Mouse (Mus musculus) heart, embryonic 13.5 days (tissue): ENCODE measurements around the gene Gja6. TPM values are rescaled to one million over a fixed set of nuclear protein-coding genes. Genes with fewer than 3 reads are reported as not detected.

Source experiments
- ATAC-seq: fragments of 200-750 bp; cut with Nextera tagmentation; 2 replicates; pipeline ENCODE4 v1.8.0; 2017; ENCODE audit warnings: moderate TSS enrichment; ENCODE audit not compliant: insufficient number of reproducible peaks, low FRiP score, low TSS enrichment; ENCODE audit errors: extremely low read depth
- H3K27ac ChIP-seq: fragments of 300-500 bp; sonication (generic); replicated peaks from 2 replicates; pipeline ENCODE4 v1.5.1; 2015; ENCODE audit warnings: moderate library complexity, mild to moderate bottlenecking, inconsistent platforms
- H3K27me3 ChIP-seq: fragments of 300-500 bp; sonication (generic); replicated peaks from 2 replicates; pipeline ENCODE4 v1.6.1; 2015; ENCODE audit warnings: mild to moderate bottlenecking, inconsistent platforms
- H3K36me3 ChIP-seq: fragments of 300-500 bp; sonication (generic); 2 replicates; pipeline ENCODE4 v1.6.1; 2015; ENCODE audit warnings: mild to moderate bottlenecking, inconsistent platforms
- H3K4me1 ChIP-seq: fragments of 300-500 bp; sonication (generic); 2 replicates; pipeline ENCODE4 v1.6.1; 2015; ENCODE audit warnings: inconsistent platforms
- H3K4me2 ChIP-seq: fragments of 300-500 bp; sonication (generic); 2 replicates; pipeline ENCODE4 v1.6.1; 2015; ENCODE audit warnings: inconsistent platforms, mild to moderate bottlenecking, moderate library complexity
- H3K4me3 ChIP-seq: fragments of 300-500 bp; sonication (generic); 2 replicates; pipeline ENCODE4 v1.5.1; 2015; ENCODE audit warnings: moderate library complexity, mild to moderate bottlenecking, inconsistent platforms
- H3K9ac ChIP-seq: fragments of 300-500 bp; sonication (generic); 2 replicates; pipeline ENCODE4 v1.6.1; 2015; ENCODE audit warnings: inconsistent platforms, mild to moderate bottlenecking, moderate library complexity
- H3K9me3 ChIP-seq: fragments of 300-500 bp; sonication (generic); 2 replicates; pipeline ENCODE4 v1.6.1; 2016; ENCODE audit warnings: inconsistent platforms
- WGBS: fragments of 180-500 bp; shearing (Covaris S2); methylation state at CpG from one replicate; pipeline ENCODE4 v1.1.7; 2015; ENCODE audit warnings: mixed read lengths; 5-methylcytosine and 5-hydroxymethylcytosine counted together
- polyA plus RNA-seq: library from polyadenylated mRNA; unstranded; fragments of >200 nt; fragmentation: Nextera tagmentation; extraction: Ambion mirVana; gene quantifications from 2 replicates; pipeline ENCODE4 v1.2.1, GENCODE M21; 2015

Gja6 gene
- 0.07 TPM in 1 of 2 replicates, not detected in the other for polyA plus RNA-seq

GRCm38 (mm10) chrX:160906952-160907351, at the start of gene Gja6:
Gja6 (minus strand) TSS chrX:160907052.
- Histone ChIP-seq H3K4me3 (no peak within 1 kb of the TSS), H3K9me3 (no peaks in the 10 kb centered on the region), H3K27me3 (peaks cover 6% of the 10 kb centered on the region; the same call in 1 of the 2 replicates), H3K27ac (no peak within 1 kb of the TSS), H3K9ac (no peak within 1 kb of the TSS), H3K4me1 (peaks cover 4% of the 10 kb centered on the region; the same call in 1 of the 2 replicates), H3K36me3 (no peaks in the 10 kb centered on the region), H3K4me2 (no peak within 1 kb of the TSS)
- no peak for ATAC-seq
- WGBS, result 49% methylated on average over 4 of the region's 4 CpGs

DNA sequence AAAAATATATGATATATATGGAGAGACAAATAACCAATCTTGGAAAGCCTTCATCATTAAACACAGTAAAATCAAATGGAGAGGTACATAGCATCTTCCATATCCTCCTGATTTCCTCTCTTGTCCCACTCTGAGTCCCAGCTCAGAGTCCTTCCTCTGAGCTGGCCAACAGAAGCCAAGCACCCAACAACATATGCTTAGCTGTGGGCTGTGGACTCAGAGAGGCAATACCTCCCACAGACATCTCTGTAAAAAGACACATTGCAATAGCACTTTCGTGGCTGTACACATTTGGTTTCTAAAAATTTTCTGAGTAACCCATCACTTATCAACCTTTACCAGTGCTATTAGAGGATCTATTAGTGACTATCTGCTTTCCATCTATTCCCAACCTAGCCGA, 42.7 kb upstream of the Gja6 start:
- Histone ChIP-seq H3K27me3 (no peaks in the 10 kb centered on the region), H3K4me2 (no peak overlapping the region), H3K9me3 (no peaks in the 10 kb centered on the region), H3K27ac (no peak overlapping the region), H3K4me3 (no peak overlapping the region), H3K9ac (no peak overlapping the region), H3K4me1 (no peaks in the 10 kb centered on the region), H3K36me3 (no peaks in the 10 kb centered on the region)
- ATAC-seq, result no peak
- 75% methylated on average over 2 of the region's 2 CpGs for WGBS

DNA sequence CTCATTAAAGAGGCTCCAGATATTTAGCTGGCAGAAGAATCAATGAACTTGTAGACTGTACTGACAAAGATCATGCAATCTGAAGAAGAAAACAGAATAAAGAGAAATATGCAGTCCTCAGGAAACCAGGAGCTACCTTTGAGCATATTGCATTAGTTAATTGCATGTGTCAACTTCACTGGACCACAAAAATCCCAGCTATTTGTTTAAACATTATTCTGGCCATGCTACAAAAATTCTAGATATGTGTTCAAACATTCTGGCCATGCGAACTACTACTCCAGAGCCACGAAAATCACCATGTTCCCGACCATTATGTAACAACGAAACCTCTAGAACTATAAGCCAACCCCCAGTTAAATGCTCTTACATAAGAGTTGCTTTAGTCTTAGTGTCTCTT, 37.9 kb upstream of the Gja6 start:
- H3K4me1 ChIP-seq, result no peaks in the 10 kb centered on the region
- WGBS, result 71% methylated on average over 4 of the region's 4 CpGs
- no peak for ATAC-seq

DNA sequence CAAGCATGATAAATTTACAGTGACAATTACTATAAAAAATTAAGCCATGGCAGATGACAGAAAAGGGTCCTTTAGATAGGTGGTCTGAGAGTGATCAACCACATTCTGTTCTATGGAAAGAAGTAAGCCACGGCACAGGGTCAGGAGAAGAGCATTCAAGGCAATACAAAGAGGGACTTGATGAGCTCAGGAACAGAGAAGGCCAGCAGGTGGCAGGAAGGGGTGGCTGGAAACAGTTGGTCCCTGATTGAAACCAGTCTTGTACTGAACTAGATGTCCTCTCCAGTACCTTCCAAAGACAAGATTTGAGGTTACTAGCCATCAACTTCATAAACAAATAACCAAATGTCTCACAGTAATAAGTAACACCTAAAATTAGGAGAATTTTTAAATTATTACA, 28.7 kb upstream of the Gja6 start:
- no peaks in the 10 kb centered on the region; the same call in 1 of the 2 replicates for H3K27me3 ChIP-seq
- H3K4me1 ChIP-seq, result no peaks in the 10 kb centered on the region
- WGBS, result 46% methylated on average over 1 of the region's 1 CpGs
- 0 out of 2 replicates have a peak, but pooled peaks cover 2% of the 10 kb centered on the region for H3K36me3 ChIP-seq
- no peak for ATAC-seq
- no peak overlapping the region for H3K9ac ChIP-seq
- H3K4me3 ChIP-seq, result no peak overlapping the region
- no peaks in the 10 kb centered on the region for H3K9me3 ChIP-seq
- no peak overlapping the region for H3K27ac ChIP-seq
- H3K4me2 ChIP-seq, result no peak overlapping the region

More for the DNA sequence above, 37.9 kb upstream of the Gja6 start:
- Histone ChIP-seq H3K9me3 (no peaks in the 10 kb centered on the region), H3K27me3 (no peaks in the 10 kb centered on the region), H3K4me2 (no peak overlapping the region), H3K36me3 (no peaks in the 10 kb centered on the region), H3K4me3 (no peak overlapping the region), H3K9ac (no peak overlapping the region), H3K27ac (no peak overlapping the region)

- H3K4me1 ChIP-seq, result no peaks in the 10 kb centered on the region
- no peak overlapping the region for H3K4me2 ChIP-seq
- no peaks in the 10 kb centered on the region for H3K9me3 ChIP-seq
- no peak overlapping the region for H3K27ac ChIP-seq
- ATAC-seq, result no peak
- peaks cover 8% of the 10 kb centered on the region; the same call in 1 of the 2 replicates for H3K36me3 ChIP-seq
- H3K4me3 ChIP-seq, result no peak overlapping the region
- H3K27me3 ChIP-seq, result no peaks in the 10 kb centered on the region; the same call in 1 of the 2 replicates
- no peak overlapping the region for H3K9ac ChIP-seq
Observed at GRCm38 (mm10) chrX:160930656-160931055, 23.8 kb upstream of the Gja6 start.

- Histone ChIP-seq H3K4me2 (no peak overlapping the region), H3K4me3 (no peak overlapping the region), H3K4me1 (no peaks in the 10 kb centered on the region), H3K9me3 (no peaks in the 10 kb centered on the region), H3K27me3 (no peaks in the 10 kb centered on the region), H3K27ac (no peak overlapping the region), H3K9ac (no peak overlapping the region), H3K36me3 (peaks cover 8% of the 10 kb centered on the region; the same call in 1 of the 2 replicates)
- no peak for ATAC-seq
- 69% methylated on average over 1 of the region's 1 CpGs for WGBS
Observed at GRCm38 (mm10) chrX:160928870-160929269, 22.0 kb upstream of the Gja6 start.

DNA sequence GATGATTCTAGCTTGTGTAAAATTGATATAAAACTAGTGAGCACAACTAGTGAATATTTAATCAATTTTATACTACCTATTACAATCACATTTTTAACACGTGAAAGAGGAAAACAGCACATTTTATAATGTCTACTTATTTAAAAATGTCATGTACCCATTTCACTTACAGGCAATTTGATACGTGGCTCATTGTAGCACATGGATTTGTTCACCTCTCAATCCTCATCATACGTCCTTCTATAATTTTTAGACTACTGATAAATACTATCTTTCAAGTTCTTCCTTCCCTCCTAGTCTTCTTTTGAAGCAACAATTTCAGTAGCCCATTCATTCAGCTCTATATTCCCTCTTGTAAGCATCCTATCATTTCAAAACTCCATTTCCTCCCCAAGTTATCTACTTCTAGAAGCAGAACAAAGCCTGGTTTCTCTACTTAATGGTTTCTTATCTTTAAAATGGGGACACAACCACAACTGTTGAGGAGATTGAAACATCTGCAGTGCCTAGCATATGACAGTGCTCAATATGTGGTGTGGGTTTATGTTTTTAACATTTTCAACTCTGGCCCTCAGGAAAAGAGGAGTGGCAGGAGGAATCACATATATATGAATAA, 12.3 kb upstream of the Gja6 start:
- H3K9me3 ChIP-seq, result no peaks in the 10 kb centered on the region
- 76% methylated on average over 3 of the region's 3 CpGs for WGBS
- no peak overlapping the region for H3K4me2 ChIP-seq
- ATAC-seq, result no peak
- no peak overlapping the region for H3K4me3 ChIP-seq
- H3K4me1 ChIP-seq, result no peaks in the 10 kb centered on the region
- no peaks in the 10 kb centered on the region for H3K36me3 ChIP-seq
- no peak overlapping the region for H3K9ac ChIP-seq
- H3K27ac ChIP-seq, result no peak overlapping the region
- no peaks in the 10 kb centered on the region for H3K27me3 ChIP-seq

DNA sequence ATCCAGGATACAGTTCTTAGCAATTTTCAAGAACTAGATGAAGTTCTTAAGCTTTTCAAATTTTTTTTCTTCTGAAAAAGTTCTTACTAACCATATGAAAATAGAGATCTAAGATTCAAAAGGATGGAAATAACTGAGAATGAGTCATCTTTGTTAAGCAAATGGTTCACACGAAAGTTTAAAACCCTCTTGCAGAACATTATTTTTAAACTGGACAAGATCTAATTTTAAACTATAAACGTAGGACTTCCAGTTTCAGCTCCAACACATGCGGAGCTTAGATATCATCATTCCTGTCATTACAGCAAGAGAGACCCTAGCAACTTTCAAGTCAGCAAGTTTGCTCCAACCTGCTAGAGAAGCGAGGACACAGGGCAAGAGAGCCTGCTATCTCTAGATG, 375 bp downstream of the Gja6 start:
- peaks cover 6% of the 10 kb centered on the region; the same call in 1 of the 2 replicates for H3K27me3 ChIP-seq
- H3K36me3 ChIP-seq, result no peaks in the 10 kb centered on the region
- H3K9ac ChIP-seq, result no peak overlapping the region
- no peak overlapping the region for H3K4me2 ChIP-seq
- H3K4me3 ChIP-seq, result no peak overlapping the region
- peaks cover 4% of the 10 kb centered on the region; the same call in 1 of the 2 replicates for H3K4me1 ChIP-seq
- no peak overlapping the region for H3K27ac ChIP-seq
- H3K9me3 ChIP-seq, result no peaks in the 10 kb centered on the region
- 49% methylated on average over 4 of the region's 4 CpGs for WGBS
- no peak for ATAC-seq

DNA sequence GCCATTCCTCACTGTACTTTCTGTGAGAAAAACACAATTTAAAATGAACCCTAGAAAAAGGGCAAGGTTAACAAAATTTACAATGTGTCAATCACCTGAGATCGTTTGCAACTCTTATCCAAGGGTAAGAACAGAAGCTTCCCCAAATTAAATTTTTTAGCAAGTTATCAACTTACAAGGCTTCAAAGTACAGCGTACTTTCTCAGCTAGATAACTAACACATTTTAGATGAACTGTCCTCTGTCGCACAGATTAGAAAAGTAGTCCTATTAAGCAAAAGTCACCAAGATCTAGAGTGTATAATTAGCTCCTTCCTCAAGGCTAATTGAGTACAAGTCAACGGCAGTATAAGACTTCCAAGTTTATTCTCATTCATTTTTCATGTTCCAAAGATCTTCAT, 939 bp downstream of the Gja6 start:
- 63% methylated on average over 4 of the region's 4 CpGs for WGBS
- H3K9me3 ChIP-seq, result no peaks in the 10 kb centered on the region
- peaks cover 4% of the 10 kb centered on the region; the same call in 1 of the 2 replicates for H3K4me1 ChIP-seq
- H3K4me3 ChIP-seq, result no peak overlapping the region
- H3K36me3 ChIP-seq, result no peaks in the 10 kb centered on the region
- no peak for ATAC-seq
- no peak overlapping the region for H3K9ac ChIP-seq
- no peak overlapping the region for H3K27ac ChIP-seq
- H3K27me3 ChIP-seq, result peaks cover 6% of the 10 kb centered on the region; the same call in 1 of the 2 replicates
- H3K4me2 ChIP-seq, result no peak overlapping the region

DNA sequence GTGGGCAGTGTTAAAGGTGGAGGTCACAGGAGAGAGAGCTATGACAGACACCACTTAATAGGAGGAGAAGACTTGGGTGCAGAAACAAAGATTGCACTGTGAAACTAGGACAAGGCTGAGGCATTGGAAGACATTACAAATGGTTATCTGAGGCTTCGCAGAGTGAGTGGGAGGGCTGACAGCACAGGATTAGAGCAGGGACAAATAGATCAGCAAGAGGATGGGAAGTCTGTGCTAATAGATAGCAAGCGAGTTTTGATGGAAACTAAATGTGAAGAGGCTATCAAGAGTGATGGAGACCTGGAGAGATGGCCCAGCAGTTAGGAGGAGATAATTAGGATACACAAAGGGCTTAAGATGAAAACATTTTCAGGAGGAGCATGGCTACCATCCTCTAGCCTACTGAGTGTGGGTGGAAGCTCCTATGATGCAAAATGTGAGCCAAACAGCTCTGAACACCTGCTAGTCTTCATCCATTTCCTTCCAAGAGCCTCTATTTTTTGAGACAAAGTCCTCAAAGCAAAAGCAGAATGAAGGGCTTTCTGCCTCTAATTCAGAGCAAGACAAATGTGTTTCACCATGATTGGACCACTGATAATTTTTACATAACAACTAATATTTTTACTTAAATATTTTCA, 1.7 kb downstream of the Gja6 start:
- 35% methylated on average over 2 of the region's 2 CpGs for WGBS
- no peak overlapping the region for H3K27ac ChIP-seq
- no peaks in the 10 kb centered on the region for H3K36me3 ChIP-seq
- peaks cover 9% of the 10 kb centered on the region; the same call in 1 of the 2 replicates for H3K27me3 ChIP-seq
- no peak for ATAC-seq
- no peaks in the 10 kb centered on the region for H3K9me3 ChIP-seq
- no peak overlapping the region for H3K4me3 ChIP-seq
- H3K4me1 ChIP-seq, result peaks cover 4% of the 10 kb centered on the region; the same call in 1 of the 2 replicates
- H3K4me2 ChIP-seq, result no peak overlapping the region
- H3K9ac ChIP-seq, result no peak overlapping the region

DNA sequence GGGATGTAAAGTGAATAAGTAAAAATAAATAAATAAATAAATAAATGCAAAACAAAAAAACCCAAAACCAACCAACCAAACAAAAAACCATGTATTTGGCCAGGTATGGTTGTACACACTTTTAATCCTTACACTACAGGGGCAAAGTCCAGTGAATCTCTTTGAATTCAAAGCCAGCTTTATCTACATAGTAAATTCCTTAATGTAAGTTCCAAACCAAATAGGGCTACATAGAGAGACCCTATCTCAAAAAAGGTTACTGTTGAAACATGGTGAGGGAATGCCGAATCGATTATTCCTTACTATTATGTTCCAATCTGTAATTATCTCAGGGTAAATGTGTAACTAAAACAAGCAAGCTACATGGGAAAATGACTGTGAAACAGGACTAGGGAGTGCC, 5.7 kb downstream of the Gja6 start:
- Histone ChIP-seq H3K9ac (no peak overlapping the region), H3K9me3 (no peaks in the 10 kb centered on the region), H3K4me2 (no peak overlapping the region), H3K27ac (no peak overlapping the region), H3K4me3 (no peak overlapping the region), H3K36me3 (no peaks in the 10 kb centered on the region), H3K4me1 (no peaks in the 10 kb centered on the region), H3K27me3 (peaks cover 9% of the 10 kb centered on the region; the same call in 1 of the 2 replicates)
- 81% methylated on average over 2 of the region's 2 CpGs for WGBS
- no peak for ATAC-seq

GRCm38 (mm10) chrX:160892077-160892476, 14.8 kb downstream of the Gja6 start:
- no peak for ATAC-seq
- H3K36me3 ChIP-seq, result no peaks in the 10 kb centered on the region
- no peaks in the 10 kb centered on the region for H3K27me3 ChIP-seq
- no peak overlapping the region for H3K27ac ChIP-seq
- no peaks in the 10 kb centered on the region for H3K9me3 ChIP-seq
- H3K4me3 ChIP-seq, result no peak overlapping the region
- 41% methylated on average over 1 of the region's 1 CpGs for WGBS
- H3K4me1 ChIP-seq, result no peaks in the 10 kb centered on the region
- no peak overlapping the region for H3K4me2 ChIP-seq
- no peak overlapping the region for H3K9ac ChIP-seq
